Mouse (Mus musculus) effector memory CD4-positive, alpha-beta T cell, adult 7 months (primary cell): Measurements from ENCODE around the gene Bpifc. TPM values are rescaled to one million over a fixed set of nuclear protein-coding genes. Genes with fewer than 3 reads are reported as not detected.

ENCODE experiments used
- polyA plus RNA-seq: library from polyadenylated mRNA; unstranded; fragments of 100-300 nt; shearing (Covaris generic); gene quantifications from one replicate; pipeline ENCODE4 v1.2.1, GENCODE M21; 2017

The Bpifc gene
- not detected for polyA plus RNA-seq

GRCm38 (mm10) chr10:86011781-86012180 is at the start of gene Bpifc:
Bpifc (minus strand) TSS chr10:86011895.

GRCm38 (mm10) chr10:86021749-86022473 is 10.2 kb upstream of the Bpifc start, which contains the start of gene Fbxo7:
Fbxo7 (plus strand) TSS chr10:86021972.

GRCm38 (mm10) chr10:85957464-85957950 is 54.2 kb downstream of the Bpifc start, which contains the start of gene Rtcb:
Rtcb (minus strand) TSS chr10:85957823.

GRCm38 (mm10) chr10:85927676-85928445 is 83.8 kb downstream of the Bpifc start, which contains the start of gene Ascl4:
Ascl4 (plus strand) TSS chr10:85927681.

GRCm38 (mm10) chr10:85916498-85917309 is 95.0 kb downstream of the Bpifc start, which contains the start of gene Prdm4:
Prdm4 (minus strand) TSS chr10:85917142.

Other genes starting within 250 kb of the Bpifc start
- gene Pwp1, start 182.4 kb downstream of the Bpifc start, polyA plus RNA-seq, result 49.8 TPM
- gene Prdm4, start 94.8 kb downstream of the Bpifc start, polyA plus RNA-seq, result 32.6 TPM
- 0.18 TPM for gene Ascl4, start 84.2 kb downstream of the Bpifc start, polyA plus RNA-seq
- gene Rtcb, start 54.1 kb downstream of the Bpifc start, polyA plus RNA-seq, result 81.7 TPM
- gene Fbxo7, start 10.1 kb upstream of the Bpifc start, polyA plus RNA-seq, result 56.0 TPM